Mouse (Mus musculus): ENCODE results near the gene Lrp5. TPM values are rescaled to one million over a fixed set of nuclear protein-coding genes. Genes with fewer than 3 reads are reported as not detected.

Gene Lrp5
- polyA plus RNA-seq, 1 experiment from 2014 or later = 5.2 TPM

DNA sequence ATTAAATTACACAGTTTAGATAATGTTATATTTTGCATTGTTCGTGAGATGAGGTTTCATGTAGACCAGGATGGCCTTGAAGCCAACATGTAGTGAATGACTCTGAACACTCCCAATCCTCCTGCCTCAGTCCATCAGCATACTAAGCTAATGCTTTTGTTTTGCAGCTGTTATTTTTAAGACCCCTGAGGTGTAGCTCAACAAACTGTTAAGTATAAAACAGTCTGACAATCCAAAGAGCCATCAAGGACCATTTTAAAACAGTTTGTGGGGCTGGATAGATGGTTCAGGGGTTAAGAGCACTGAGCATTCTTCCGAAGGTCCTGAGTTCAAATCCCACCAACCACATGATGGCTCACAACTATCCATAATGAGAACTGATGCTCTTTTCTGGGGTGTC lies 124.1 kb downstream of the Lrp5 start:
- H3K27me3 ChIP-seq (ENCODE audit: control insufficient read depth, insufficient read depth, low read length) = no peaks in the 10 kb centered on the region
- ATAC-seq (replicated peaks; ENCODE audit: low FRiP score) = no peak
- WGBS = 98% methylated on average over 2 of the region's 2 CpGs
- H3K9ac ChIP-seq (ENCODE audit: low read length) = no peak overlapping the region
- no peak overlapping the region for H3K4me2 ChIP-seq (ENCODE audit: low read depth, low read length, severe bottlenecking)
- H3K4me3 ChIP-seq (ENCODE audit: low read depth, low read length) = no peak overlapping the region
- peaks cover 3% of the 10 kb centered on the region; the same call in 1 of the 2 replicates for H3K9me3 ChIP-seq (ENCODE audit: control insufficient read depth, low read length)
- no peak overlapping the region for H3K27ac ChIP-seq (ENCODE audit: low read depth, low read length)
- no peaks in the 10 kb centered on the region; the same call in 1 of the 2 replicates for H3K36me3 ChIP-seq (ENCODE audit: control insufficient read depth, insufficient read depth, low read length)
- H3K4me1 ChIP-seq (replicated peaks; ENCODE audit: control insufficient read depth, insufficient read depth, low read length) = no peaks in the 10 kb centered on the region
- DNase-seq (ENCODE audit: low spot score) = no peak

DNA sequence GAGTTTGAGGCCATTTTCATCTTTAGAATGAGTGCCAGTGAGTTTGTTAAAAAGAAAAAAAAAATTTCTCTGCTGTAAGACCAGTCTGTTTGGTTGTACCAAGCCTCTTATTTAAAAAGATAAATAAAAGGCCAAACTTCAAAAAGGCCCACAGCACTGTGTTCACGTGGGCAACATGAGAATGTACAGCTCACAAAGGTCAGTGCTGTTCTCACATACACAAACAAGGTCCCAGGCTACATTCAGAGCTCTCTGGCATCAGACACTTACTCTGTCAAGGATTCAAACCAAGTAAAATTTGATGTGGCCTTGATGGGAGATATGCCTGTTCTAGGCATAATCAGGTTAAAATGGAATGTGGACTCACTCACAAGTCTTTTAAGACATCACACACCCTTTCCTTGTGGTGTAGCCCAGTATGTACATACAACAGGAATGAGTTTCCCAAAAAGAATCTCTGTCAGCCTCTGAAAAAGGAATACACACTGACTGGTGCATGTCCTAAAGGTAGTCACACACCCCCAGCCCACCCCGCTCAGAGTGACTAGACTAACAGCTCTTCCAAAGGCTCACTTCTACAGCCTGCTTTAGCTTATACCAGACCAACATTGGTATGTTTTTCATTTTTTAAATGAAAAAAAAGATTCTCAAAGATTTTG lies 130.1 kb downstream of the Lrp5 start:
- H3K4me2 ChIP-seq (ENCODE audit: low read depth, low read length, severe bottlenecking) = no peak overlapping the region
- H3K27ac ChIP-seq (ENCODE audit: low read depth, low read length) = no peak overlapping the region
- 94% methylated on average over 2 of the region's 2 CpGs for WGBS
- DNase-seq (ENCODE audit: low spot score) (no peak), ATAC-seq (replicated peaks; ENCODE audit: low FRiP score) (no peak)
- H3K27me3 ChIP-seq (ENCODE audit: control insufficient read depth, insufficient read depth, low read length) = no peaks in the 10 kb centered on the region
- H3K36me3 ChIP-seq (ENCODE audit: control insufficient read depth, insufficient read depth, low read length) = no peaks in the 10 kb centered on the region; the same call in 1 of the 2 replicates
- H3K4me1 ChIP-seq (replicated peaks; ENCODE audit: control insufficient read depth, insufficient read depth, low read length) = no peaks in the 10 kb centered on the region
- no peak overlapping the region for H3K4me3 ChIP-seq (ENCODE audit: low read depth, low read length)
- no peak overlapping the region for H3K9ac ChIP-seq (ENCODE audit: low read length)
- peaks cover 3% of the 10 kb centered on the region; the same call in 1 of the 2 replicates for H3K9me3 ChIP-seq (ENCODE audit: control insufficient read depth, low read length)

- Histone ChIP-seq H3K4me3 (ENCODE audit: low read depth, low read length) (no peak overlapping the region), H3K4me1 (replicated peaks; ENCODE audit: control insufficient read depth, insufficient read depth, low read length) (no peaks in the 10 kb centered on the region), H3K27me3 (ENCODE audit: control insufficient read depth, insufficient read depth, low read length) (no peaks in the 10 kb centered on the region), H3K4me2 (ENCODE audit: low read depth, low read length, severe bottlenecking) (no peak overlapping the region), H3K9ac (ENCODE audit: low read length) (no peak overlapping the region), H3K9me3 (ENCODE audit: control insufficient read depth, low read length) (peaks cover under 1% of the 10 kb centered on the region; the same call in 1 of the 2 replicates), H3K36me3 (ENCODE audit: control insufficient read depth, insufficient read depth, low read length) (no peaks in the 10 kb centered on the region; the same call in 1 of the 2 replicates), H3K27ac (ENCODE audit: low read depth, low read length) (no peak overlapping the region)
- WGBS = 94% methylated on average over 8 of the region's 8 CpGs
- DNase-seq (ENCODE audit: low spot score) (no peak), ATAC-seq (replicated peaks; ENCODE audit: low FRiP score) (no peak)
Observed at GRCm38 (mm10) chr19:3554785-3555184, 131.6 kb downstream of the Lrp5 start.

DNA sequence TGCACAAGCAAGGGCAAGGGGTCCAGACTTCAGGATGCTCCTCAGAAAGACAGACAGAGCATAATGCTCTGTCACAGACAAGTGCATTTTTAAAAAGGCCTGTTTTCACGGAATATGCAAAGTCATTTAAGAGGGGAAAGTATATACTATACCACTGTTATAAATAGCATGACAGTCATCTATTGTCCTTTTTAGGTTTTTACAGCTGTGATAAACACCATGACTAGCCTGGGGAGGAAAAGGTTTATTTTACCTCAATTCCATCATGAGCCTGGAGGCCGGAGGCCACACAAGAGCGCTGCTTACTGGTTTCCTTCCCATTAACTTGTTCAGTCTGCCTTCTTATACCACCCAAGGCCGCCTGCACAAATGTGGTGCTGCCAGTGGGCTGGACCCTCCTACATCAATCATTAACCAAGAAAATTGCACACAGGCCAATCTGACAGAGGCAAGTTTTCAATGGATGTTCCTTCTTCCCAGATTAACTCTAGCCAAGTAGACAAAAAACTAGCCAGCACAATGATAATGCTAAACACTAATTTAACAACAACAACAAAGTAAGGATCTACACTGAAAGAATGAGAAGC lies 134.7 kb downstream of the Lrp5 start:
- no peak for ATAC-seq (replicated peaks; ENCODE audit: low FRiP score)
- Histone ChIP-seq H3K36me3 (ENCODE audit: control insufficient read depth, insufficient read depth, low read length) (no peaks in the 10 kb centered on the region), H3K4me1 (replicated peaks; ENCODE audit: control insufficient read depth, insufficient read depth, low read length) (no peaks in the 10 kb centered on the region), H3K4me3 (ENCODE audit: low read depth, low read length) (no peak overlapping the region), H3K27me3 (ENCODE audit: control insufficient read depth, insufficient read depth, low read length) (no peaks in the 10 kb centered on the region), H3K9ac (ENCODE audit: low read length) (no peak overlapping the region), H3K27ac (ENCODE audit: low read depth, low read length) (no peak overlapping the region), H3K9me3 (ENCODE audit: control insufficient read depth, low read length) (no peaks in the 10 kb centered on the region), H3K4me2 (ENCODE audit: low read depth, low read length, severe bottlenecking) (no peak overlapping the region)
- 86% methylated on average over 4 of the region's 4 CpGs for WGBS
- no peak for DNase-seq (ENCODE audit: low spot score)

GRCm38 (mm10) chr19:3550101-3550500 lies 136.3 kb downstream of the Lrp5 start:
- H3K4me2 ChIP-seq (ENCODE audit: low read depth, low read length, severe bottlenecking) = no peak overlapping the region
- H3K27ac ChIP-seq (ENCODE audit: low read depth, low read length) = no peak overlapping the region
- H3K27me3 ChIP-seq (ENCODE audit: control insufficient read depth, insufficient read depth, low read length) = no peaks in the 10 kb centered on the region
- no peaks in the 10 kb centered on the region for H3K9me3 ChIP-seq (ENCODE audit: control insufficient read depth, low read length)
- no peak overlapping the region for H3K4me3 ChIP-seq (ENCODE audit: low read depth, low read length)
- ATAC-seq (replicated peaks; ENCODE audit: low FRiP score) = no peak
- 95% methylated on average over 1 of the region's 1 CpGs for WGBS
- no peaks in the 10 kb centered on the region for H3K4me1 ChIP-seq (replicated peaks; ENCODE audit: control insufficient read depth, insufficient read depth, low read length)
- DNase-seq (ENCODE audit: low spot score) = no peak
- no peaks in the 10 kb centered on the region for H3K36me3 ChIP-seq (ENCODE audit: control insufficient read depth, insufficient read depth, low read length)
- H3K9ac ChIP-seq (ENCODE audit: low read length) = no peak overlapping the region

DNA sequence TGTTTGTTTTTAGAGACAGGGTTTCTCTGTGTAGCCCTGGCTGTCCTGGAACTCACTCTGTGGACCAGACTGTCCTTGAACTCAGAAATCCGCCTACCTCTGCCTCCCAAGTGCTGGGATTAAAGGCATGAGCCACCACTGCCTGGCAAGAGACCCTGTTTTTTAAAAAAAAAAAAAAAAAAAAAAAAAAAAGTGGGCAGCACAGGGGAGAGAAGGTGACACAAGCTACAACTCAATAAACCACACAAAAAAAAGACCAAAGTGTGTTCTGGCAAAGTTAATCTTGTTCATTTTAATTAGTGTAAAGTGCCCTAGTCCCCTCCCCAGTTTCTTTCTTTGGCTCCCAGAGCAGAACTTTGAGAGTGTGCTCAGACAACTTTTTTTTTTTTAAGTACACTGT lies 137.1 kb downstream of the Lrp5 start:
- Histone ChIP-seq H3K9ac (ENCODE audit: low read length) (no peak overlapping the region), H3K27me3 (ENCODE audit: control insufficient read depth, insufficient read depth, low read length) (no peaks in the 10 kb centered on the region), H3K9me3 (ENCODE audit: control insufficient read depth, low read length) (no peaks in the 10 kb centered on the region), H3K4me3 (ENCODE audit: low read depth, low read length) (no peak overlapping the region), H3K4me2 (ENCODE audit: low read depth, low read length, severe bottlenecking) (no peak overlapping the region), H3K4me1 (replicated peaks; ENCODE audit: control insufficient read depth, insufficient read depth, low read length) (no peaks in the 10 kb centered on the region), H3K27ac (ENCODE audit: low read depth, low read length) (no peak overlapping the region), H3K36me3 (ENCODE audit: control insufficient read depth, insufficient read depth, low read length) (no peaks in the 10 kb centered on the region)
- 89% methylated on average over 1 of the region's 1 CpGs for WGBS
- ATAC-seq (replicated peaks; ENCODE audit: low FRiP score) (no peak), DNase-seq (ENCODE audit: low spot score) (no peak)

DNA sequence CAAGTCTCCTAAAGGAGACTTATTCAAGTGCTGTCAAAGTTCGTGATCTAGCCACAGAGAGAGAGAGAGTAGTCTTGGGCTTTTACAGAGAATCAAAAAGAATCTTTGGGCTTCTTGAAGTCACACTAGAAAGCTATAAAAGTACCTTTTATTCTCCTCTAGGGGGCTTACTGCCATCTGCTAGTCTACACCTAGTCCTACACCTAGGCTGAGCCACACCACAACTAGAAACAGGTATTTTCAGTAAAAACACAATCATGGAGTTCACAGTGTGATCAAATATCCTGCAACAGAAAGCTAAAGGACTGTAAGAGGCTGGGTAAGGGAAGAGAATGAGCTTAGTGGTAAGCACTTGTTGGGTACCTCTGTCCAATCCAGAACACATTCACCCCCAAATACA lies 138.1 kb downstream of the Lrp5 start:
- no peak overlapping the region for H3K4me3 ChIP-seq (ENCODE audit: low read depth, low read length)
- no peaks in the 10 kb centered on the region for H3K9me3 ChIP-seq (ENCODE audit: control insufficient read depth, low read length)
- no peak overlapping the region for H3K9ac ChIP-seq (ENCODE audit: low read length)
- no peak for ATAC-seq (replicated peaks; ENCODE audit: low FRiP score)
- no peak for DNase-seq (ENCODE audit: low spot score)
- WGBS = 96% methylated on average over 1 of the region's 1 CpGs
- no peak overlapping the region for H3K27ac ChIP-seq (ENCODE audit: low read depth, low read length)
- H3K4me2 ChIP-seq (ENCODE audit: low read depth, low read length, severe bottlenecking) = no peak overlapping the region
- H3K4me1 ChIP-seq (replicated peaks; ENCODE audit: control insufficient read depth, insufficient read depth, low read length) = no peaks in the 10 kb centered on the region
- no peaks in the 10 kb centered on the region for H3K27me3 ChIP-seq (ENCODE audit: control insufficient read depth, insufficient read depth, low read length)
- H3K36me3 ChIP-seq (ENCODE audit: control insufficient read depth, insufficient read depth, low read length) = no peaks in the 10 kb centered on the region

GRCm38 (mm10) chr19:3544995-3545394 lies 141.4 kb downstream of the Lrp5 start:
- no peak overlapping the region for H3K27ac ChIP-seq (ENCODE audit: low read depth, low read length)
- DNase-seq (ENCODE audit: low spot score) = no peak
- H3K4me3 ChIP-seq (ENCODE audit: low read depth, low read length) = no peak overlapping the region
- no peaks in the 10 kb centered on the region; the same call in 1 of the 2 replicates for H3K36me3 ChIP-seq (ENCODE audit: control insufficient read depth, insufficient read depth, low read length)
- no peaks in the 10 kb centered on the region for H3K4me1 ChIP-seq (replicated peaks; ENCODE audit: control insufficient read depth, insufficient read depth, low read length)
- no peak overlapping the region for H3K9ac ChIP-seq (ENCODE audit: low read length)
- no peaks in the 10 kb centered on the region for H3K9me3 ChIP-seq (ENCODE audit: control insufficient read depth, low read length)
- no peaks in the 10 kb centered on the region for H3K27me3 ChIP-seq (ENCODE audit: control insufficient read depth, insufficient read depth, low read length)
- ATAC-seq (replicated peaks; ENCODE audit: low FRiP score) = no peak
- WGBS = 93% methylated on average over 2 of the region's 2 CpGs
- H3K4me2 ChIP-seq (ENCODE audit: low read depth, low read length, severe bottlenecking) = no peak overlapping the region

GRCm38 (mm10) chr19:3542591-3542990 lies 143.8 kb downstream of the Lrp5 start:
- H3K9me3 ChIP-seq (ENCODE audit: control insufficient read depth, low read length) = no peaks in the 10 kb centered on the region
- no peak overlapping the region for H3K9ac ChIP-seq (ENCODE audit: low read length)
- no peaks in the 10 kb centered on the region for H3K4me1 ChIP-seq (replicated peaks; ENCODE audit: control insufficient read depth, insufficient read depth, low read length)
- H3K36me3 ChIP-seq (ENCODE audit: control insufficient read depth, insufficient read depth, low read length) = no peaks in the 10 kb centered on the region; the same call in 1 of the 2 replicates
- H3K27me3 ChIP-seq (ENCODE audit: control insufficient read depth, insufficient read depth, low read length) = no peaks in the 10 kb centered on the region
- no peak overlapping the region for H3K27ac ChIP-seq (ENCODE audit: low read depth, low read length)
- ATAC-seq (replicated peaks; ENCODE audit: low FRiP score) (no peak), DNase-seq (ENCODE audit: low spot score) (no peak)
- no peak overlapping the region for H3K4me3 ChIP-seq (ENCODE audit: low read depth, low read length)
- 91% methylated on average over 4 of the region's 4 CpGs for WGBS
- H3K4me2 ChIP-seq (ENCODE audit: low read depth, low read length, severe bottlenecking) = no peak overlapping the region

Data from forebrain, embryonic 11.5 days (tissue).